Mouse (Mus musculus): ENCODE results near the gene Slc39a13.

The Slc39a13 gene

DNA sequence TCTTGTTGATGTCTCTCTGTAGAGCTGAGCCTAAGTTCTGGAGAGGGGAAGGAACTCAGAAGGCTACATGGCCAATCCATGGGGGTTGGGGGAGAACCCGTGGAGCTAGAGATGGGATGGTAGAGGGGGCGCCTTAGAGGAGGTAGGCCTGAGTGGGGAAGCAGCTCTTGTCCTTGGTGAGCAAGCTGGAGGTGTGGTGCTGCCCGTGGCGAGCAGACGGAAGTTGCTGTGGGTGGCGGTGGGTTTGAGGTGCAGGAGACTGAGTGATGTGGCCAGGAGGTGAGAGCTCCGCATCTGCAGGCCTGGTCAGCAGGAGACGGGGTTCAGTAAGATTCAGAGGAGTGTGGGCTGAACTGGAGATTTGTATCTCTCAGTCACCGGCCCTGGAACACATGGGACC is 17.2 kb upstream of the Slc39a13 start:
- DNase-seq, result no peak

DNA sequence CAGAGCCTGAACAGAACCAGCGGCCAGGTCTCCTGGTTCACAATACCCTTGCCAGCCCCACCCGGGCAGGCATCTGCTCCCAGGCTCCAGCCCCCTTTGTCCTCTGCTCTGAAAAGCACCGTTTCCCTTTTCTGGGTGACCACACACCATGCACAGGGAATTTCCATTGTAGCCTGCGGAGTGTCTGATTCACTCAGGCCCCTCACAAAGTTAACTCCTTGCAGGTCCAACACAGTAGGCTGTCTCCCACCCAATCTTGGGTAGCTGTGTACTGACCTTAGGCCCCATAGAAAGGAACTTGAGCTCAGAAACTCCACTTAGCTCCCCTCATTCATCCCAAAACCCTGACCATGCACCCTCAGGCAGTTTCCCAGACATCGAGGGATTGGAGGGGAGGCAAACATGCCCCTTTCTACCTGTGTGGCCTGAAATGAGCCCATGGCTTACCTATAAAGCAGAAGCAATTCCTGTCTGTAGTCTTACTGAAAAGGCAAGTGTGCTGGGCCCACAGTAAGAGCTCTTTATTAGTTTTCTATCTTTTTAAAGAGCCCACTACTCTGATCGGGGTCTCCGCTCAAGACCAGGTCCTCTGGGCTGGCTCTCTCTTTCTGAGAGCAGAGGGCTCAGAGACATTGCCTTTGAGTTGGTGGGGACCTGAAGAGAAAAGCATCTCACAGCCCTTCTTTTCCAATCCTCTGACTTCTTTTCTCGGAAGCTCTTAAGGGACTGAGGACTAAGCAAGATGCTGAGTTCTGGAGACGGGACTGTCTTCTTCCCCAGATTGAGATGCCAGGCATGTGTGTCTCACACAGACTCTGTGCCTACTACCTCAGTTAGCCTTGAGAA is 16.4 kb upstream of the Slc39a13 start:
- DNase-seq, result no peak

DNA sequence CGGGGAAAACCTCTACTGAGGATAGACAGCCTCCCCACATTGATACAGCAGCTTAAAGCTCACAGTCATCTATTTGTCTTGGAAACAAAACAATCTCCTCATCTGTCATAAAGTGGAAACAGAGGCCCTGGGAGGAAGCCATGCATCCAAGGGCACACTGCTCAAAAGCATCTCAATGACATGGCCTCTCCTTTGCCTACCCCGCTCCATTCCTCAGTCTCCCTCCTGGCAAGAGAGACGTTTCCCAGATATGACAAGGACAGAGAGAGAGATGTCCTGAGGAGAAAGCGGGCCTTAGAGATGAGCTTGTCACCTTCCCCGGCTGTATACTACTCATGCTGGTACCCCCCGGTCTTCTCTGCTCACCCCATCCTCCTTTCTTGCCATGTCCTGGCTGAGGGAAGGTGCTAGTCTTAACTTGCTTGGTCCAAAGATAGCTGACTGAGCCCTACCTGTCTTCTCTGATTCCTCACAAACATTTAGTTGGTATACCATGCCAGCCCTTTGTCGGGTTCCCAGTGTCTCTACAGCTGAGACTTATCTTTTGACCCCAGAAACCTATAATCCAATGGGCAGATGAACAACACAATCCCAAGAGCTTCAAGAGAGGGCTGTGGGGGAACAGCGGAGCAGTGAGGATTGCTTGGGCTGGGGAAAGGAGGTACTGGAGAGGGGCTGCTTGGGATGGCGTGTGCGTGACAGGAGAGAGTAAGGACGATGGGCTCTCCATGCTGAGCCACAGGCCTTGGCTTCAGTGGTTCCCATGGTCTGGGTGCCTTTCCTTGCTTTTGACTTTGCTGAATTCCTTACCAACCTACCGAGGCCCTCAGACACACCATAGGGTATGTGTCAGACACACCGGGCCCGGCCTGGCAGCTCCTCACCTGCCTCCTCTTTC is 15.5 kb upstream of the Slc39a13 start:
- no peak for DNase-seq

DNA sequence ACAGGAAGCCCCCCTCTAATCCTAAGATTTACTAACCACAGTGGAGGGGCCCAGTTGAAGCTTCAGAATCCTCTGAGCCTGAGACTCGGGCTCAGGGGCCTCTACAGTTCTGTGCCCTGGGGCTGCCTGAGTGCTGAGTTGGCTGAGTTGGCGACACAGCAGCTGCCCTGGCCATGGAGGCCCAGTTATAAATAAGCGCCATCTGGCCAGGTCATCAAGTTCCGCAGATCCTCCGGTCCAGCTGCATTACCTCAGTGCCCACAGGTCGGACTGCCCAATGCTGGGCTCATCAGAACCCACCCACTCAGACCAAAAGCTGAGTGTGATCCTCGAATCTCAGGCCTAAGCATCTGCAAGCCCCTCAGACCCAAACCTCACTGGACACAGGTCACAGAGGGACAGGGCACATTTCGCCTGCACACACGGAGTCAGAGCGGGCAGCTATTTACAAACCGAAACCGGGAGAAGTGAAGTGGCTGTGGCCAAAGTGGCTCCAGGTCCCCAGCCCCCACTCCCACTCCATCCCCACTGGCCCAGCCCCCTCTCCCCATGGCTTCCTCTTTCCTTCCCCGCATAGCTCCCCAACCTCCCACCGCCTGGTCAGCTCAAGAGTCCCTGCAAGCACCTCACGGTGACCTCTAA is 14.1 kb upstream of the Slc39a13 start:
- no peak for DNase-seq

DNA sequence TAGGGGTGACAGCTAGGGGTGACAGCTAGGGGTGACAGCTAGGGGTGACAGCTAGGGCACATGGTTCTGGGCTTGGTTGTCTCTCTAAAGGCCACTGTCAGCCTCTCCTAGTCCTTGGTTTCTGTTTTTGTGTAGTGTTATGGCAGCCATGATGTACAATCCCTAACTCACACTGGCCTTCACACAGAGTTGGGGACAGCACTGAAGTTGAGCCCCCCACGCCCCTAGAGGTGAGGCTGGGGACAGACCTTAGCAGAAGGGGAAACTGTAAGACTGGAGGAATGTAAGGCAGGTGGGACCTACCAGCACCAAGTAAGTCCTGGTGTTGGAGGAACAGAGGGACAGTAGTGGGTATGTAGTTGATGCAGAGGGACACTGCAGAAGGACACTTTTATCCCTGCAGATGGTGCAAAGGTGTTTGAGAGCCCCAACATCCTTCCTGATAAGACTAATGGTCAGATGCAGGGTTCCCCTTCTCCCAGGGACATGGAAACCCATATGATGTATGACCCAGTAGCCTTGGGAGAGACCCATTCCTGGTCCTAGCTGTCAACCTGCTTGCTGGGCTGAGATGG is 13.2 kb upstream of the Slc39a13 start:
- DNase-seq, result no peak

DNA sequence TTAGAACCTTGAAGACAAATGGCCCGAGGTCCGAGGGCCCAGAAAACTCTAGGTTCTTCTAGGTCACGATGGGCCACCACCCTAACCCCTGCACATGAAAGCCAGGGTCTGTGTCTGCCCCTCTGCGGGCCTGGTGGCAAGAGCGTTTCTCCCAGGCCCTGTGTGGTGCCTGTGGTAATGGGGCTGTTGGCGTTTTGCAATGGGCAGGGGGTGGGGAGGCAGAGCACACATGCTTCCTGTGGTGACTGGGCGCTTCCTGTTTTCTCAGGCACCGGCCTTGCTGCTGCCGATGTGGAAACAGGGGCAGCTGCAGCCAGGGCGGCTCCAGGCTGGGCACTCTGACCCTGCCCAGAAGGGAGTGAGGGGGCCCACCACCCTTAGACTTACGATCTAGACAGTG is 12.6 kb upstream of the Slc39a13 start:
- DNase-seq, result no peak

DNA sequence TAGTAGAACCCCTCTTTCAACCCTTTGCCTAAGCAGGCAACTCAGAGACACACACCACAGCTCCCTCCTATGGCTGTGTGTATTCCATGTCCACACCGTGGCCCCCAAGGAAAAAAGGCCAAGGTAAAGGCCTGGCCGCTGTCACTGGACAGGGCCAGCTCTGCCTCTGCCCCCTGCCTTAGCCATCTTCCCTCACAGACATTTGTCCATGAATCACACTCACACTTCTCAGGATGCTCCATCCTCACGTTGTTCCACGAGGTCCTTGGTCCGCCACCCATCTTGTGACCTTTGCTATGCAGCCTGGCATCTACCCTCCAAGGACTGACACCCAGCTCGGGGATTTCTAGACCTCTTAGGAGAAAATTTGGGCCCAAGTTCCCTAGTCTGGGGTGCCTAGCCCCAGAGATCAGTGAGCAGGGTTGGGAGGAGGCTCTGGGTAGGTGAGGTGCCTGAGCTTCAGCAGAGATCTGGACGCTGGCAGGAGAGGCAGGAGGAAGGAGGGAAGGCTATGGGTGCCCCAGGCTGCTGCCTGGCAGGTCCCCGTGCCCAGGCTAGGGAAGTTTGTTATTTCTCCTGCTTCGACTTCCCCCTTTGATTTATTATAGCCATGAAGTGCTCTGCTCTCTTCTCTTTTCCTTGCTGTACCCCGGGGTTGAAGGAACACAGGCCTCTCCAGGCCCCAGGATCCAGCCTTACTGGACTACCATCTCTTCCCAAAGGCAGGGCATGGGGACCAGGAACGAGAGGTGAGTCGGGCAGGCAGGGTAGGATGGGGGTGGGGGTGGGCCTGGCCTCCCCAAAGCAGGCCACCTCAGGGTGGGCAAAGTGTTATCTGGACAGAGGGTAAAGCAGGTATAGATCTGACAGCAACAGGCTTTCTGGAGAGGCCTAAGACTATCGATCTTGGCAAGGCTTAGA is 11.8 kb upstream of the Slc39a13 start, which contains the start of gene Spi1:
TSS of gene Spi1 (plus strand) at position 616 of the 921 bp plus-strand sequence.
- no peak for DNase-seq

DNA sequence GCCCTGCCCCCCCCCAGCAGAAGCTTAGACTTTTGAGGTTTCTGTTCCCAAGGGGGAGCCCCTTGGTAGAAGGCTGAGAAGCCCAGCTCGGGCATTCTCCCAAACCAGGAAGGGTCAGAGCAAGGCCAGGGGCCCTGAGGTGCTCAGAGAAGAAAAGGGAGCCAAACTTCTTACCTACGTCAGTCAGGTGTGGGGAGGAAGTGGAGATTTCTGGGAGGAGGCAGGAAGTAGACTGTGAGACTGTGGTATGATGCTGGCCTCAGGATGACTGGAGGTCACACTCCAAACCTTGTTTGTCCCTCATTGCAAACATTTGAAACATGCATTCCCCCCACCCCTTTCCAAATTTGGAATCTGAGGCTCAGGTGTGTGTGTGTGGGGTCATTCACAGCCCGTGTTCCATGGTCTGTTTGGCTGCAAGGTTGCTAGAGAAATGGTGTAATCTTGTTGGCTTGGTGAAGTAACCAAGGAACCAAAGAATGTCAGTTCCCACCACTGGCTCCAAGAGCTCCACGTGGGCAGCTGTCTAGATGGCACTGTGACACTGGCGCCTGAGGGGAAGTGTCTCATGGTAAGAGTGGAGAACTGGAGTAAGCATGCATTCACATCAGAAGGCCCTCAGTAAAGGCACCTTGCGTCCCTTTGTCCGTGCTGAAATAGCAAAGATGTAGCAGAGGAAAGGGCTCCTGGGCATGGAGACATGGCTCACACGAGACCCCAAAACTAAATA is 10.7 kb upstream of the Slc39a13 start:
- no peak for DNase-seq

DNA sequence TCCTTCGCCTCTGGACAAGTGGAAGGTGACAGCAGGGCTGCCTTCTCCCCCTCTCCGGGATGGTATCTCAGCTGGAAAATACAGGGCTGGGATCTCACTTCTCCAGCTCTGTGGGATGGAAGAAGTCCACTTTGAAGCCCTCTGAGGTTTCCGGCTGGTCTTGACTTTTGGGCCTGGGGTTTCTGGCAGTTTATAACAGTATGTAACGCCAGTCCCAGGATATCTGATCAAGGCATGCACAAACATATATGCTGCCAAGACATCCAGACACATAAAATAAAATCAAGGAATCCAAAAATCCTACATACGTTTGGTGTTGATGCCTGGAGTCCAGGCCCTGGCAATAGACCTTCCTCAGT is 8.8 kb upstream of the Slc39a13 start:
- DNase-seq, result no peak

DNA sequence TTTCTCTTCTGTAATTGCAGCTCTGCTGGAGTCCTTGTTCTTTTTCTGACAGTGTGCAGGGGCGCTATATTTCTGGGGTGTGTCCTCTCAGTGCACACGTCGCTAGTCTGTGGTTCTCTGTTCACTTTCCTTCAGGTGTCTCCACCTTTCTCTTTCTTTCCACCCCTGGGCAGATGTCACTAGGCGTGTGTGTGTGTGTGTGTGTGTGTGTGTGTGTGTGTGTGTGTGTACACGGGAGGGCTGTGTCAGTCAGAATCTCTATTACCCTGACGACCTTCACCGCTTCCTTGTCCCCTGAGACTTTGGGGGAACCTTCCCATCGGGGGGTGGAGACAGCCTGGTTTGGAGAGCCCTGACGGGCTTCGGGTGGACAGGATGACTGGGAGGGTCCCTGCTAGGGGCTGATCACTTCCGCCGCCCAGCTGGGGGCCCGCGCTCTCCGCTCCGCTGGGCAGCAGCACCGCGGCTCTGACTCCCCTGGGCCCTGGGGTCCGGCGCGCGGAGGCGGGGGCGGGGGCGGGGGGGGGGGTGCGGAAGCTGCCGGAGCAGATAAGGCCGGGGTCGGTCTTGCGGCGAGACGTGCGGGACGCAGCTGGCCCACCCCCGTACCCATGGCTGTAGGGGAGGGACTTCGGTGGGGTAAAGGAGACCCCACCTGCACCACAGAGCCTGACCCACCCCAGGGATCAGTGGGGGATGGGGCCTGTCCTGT is 8.3 kb upstream of the Slc39a13 start:
- DNase-seq, result peak; percentile 72

DNA sequence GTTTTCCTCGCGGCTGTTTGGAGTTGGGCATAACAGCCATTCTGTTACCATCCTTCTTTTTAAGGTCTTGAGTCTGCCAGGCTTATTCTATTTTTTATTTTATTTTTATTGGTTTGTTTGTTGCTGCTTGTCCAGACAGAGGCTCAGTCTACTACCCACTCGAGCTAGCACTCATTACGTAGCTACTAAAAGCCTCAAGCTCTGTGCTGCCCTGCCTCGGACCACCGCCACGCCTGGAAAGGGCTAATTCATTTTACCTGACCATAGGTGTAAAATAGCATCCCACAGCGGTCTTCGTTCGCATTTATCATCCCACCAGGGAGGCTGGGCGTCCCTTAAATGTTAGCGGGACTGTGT is 7.7 kb upstream of the Slc39a13 start:
- no peak for DNase-seq

DNA sequence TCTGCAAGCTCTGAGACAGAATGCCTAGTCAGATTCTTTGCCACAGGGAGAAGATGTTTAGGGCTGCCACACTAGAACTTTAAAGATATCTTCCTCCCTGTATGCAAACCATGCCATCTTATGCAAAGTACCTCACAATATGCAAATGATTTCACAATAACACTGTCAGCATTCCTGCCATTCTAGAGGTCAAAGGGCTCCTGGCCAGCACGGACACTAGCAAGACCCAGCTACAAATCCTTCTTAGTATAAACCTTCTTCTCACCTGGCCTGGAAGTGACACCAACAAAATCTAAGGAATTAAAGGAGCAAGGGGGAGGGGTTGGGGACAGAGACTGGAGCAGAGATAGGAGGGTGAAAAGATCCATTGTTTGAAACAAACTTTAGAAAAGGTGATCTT is 1.9 kb upstream of the Slc39a13 start:
- no peak for DNase-seq

DNA sequence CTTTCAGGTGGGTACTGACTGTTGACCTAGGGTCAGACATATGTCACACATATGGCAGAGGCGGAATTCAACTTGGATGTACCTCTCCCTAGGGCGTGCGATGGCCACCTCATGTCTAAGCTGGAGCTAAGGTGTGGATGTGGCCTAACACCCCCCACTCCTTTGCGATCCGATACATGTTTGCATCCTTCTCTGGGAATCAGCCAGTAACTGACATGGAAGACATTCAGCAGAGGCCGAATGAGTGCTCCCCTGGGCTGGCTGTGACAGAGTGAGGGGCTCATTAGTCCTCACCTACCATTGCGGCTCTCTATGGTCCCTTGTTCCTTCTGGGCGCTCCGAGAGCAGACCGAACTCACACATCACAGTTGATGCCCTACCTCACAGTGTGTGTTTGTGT is 842 bp upstream of the Slc39a13 start:
- no peak for DNase-seq

DNA sequence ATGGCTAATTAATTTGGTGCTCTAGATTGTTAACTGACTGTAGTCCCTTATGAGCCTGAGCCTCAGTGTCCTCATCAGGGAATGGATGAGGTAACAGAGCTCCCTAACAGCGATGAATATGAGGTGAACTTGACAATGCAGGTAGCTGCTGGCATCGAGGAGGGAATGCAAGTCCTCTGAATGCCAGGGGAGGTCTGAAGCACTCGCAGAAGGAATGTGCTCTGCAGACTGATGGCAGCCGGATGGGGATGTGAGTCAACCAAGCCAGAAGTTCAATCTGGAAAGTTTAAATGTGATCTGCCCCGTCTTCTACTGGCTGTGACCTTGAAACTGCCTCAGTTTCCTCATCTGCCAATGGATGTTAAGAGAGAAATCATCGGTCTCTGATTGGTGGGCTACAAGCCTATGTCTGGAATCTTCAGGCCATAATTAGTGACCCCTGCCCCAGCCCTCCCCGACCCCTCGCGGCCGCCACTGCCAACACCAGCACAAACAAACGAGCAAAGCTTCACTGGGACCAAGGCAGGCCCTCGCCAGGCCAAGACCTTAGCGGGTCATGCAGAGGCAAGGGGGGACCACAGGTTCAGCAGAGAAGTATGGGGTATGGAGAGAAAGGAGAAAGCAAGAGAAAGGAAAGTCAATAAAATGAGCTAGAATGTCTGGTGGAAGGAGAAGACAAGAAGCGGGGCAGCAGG is 764 bp downstream of the Slc39a13 start:
- no peak for DNase-seq

DNA sequence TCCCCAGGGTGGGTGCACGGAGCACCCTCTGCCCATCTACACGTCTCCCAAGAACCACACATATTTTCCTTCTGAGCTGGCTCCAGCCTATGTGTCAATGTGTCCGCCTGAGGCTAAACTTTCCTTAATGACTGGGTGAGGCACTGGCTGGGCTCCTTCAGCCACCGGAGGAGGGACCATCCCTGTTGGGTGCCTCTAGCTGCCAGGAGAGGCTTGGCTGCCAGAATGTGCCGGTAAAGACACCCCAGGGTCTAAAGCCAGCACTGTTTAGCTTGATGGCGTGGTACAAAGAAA is 1.4 kb downstream of the Slc39a13 start:
- no peak for DNase-seq

DNA sequence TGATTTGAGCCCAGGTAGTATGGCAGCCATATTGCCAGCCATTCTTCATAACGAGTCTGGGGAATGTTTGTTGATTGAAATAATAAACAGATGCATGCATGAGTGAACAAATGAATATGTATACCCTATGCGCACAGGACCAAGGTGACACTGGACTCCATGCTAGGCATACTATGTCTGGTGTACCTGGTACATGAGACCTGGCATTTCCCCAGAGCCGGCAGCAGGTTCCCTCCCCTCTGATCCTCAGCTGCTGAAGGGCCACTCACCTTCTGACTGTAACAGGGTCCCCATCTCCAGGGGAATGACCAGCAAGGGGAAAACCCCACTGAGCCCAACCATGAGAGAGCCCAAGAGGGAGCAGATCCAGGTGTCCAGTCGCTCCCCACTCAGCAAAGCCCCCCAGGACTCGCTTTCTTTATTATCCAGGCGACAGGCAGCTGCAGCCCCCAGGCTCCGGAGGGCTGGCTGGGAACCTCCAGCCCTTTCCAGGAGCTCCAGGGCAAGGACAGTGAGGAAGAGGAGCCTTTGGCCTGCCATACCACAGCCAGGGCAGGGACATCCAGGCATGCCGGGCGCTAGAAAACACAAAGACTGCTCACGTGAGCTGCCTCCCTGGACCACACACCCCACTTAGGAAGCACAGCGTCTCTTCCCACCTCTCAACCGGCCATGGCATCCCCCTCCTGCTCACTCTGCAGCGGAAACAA is 1.9 kb downstream of the Slc39a13 start:
- DNase-seq, result no peak

DNA sequence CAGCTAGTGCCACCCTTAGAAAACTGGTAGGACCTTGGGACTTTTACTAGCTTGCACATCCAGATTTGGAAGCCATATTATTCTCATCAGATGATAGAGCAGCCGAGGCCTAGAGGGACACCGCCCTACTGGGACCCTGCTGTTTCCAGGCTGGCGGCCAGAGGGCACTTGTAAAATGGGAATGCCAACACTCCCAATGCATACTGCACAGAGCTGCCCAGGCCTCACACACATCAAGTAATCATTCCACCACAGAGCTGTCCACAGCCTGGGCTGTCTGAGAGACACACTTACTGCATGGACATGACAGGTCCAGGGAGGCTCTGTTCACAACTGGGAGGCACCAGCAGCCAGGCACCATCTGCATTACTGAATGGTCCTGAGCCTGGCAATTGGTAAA is 3.8 kb downstream of the Slc39a13 start:
- no peak for DNase-seq

DNA sequence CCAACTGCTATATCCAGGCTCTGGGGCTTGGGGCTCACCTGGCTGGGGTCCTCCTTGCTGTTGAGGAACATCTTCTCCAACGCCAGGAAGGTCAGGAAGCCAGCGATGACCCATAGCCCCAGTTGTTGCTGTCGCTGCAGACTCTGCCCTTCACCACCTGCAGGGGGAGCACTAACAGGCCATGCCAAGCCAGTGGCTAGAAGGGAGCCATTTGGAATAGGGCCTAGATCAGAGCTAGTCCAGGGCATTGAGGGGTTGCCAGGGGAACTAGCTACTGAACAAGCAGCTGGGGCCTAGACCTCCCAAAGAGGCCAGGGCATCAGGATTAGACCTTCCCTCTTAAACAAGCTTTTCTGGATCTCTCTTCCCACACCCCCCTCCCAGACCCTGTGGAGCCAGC is 4.7 kb downstream of the Slc39a13 start:
- DNase-seq, result peak; percentile 71

DNA sequence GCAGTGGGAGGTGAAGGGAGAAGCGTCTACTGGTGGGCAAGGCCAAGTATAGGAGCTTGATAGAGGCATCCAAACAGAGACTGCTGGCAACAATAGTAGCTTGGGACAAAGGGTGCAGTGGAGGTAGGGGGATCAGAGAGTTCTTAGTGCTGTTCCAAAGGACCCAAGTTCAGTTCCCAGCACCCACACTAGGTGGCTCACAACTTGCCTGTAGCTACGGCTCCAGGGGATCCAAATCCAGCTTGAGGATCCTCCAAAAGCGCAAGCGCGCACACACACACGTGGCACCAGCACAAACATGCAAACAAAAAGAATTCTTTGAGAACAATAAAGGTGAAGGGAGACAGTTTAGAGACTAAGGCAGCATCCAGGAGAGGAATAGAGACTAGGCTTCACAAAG is 6.0 kb downstream of the Slc39a13 start:
- DNase-seq, result no peak
